Mouse (Mus musculus) retina, postnatal 1 day (tissue): ENCODE results near the gene Gde1.

ENCODE experiments used
- DNase-seq: peaks from one replicate; pipeline ENCODE4 v3.0.0-alpha.2; 2012

The Gde1 gene

DNA sequence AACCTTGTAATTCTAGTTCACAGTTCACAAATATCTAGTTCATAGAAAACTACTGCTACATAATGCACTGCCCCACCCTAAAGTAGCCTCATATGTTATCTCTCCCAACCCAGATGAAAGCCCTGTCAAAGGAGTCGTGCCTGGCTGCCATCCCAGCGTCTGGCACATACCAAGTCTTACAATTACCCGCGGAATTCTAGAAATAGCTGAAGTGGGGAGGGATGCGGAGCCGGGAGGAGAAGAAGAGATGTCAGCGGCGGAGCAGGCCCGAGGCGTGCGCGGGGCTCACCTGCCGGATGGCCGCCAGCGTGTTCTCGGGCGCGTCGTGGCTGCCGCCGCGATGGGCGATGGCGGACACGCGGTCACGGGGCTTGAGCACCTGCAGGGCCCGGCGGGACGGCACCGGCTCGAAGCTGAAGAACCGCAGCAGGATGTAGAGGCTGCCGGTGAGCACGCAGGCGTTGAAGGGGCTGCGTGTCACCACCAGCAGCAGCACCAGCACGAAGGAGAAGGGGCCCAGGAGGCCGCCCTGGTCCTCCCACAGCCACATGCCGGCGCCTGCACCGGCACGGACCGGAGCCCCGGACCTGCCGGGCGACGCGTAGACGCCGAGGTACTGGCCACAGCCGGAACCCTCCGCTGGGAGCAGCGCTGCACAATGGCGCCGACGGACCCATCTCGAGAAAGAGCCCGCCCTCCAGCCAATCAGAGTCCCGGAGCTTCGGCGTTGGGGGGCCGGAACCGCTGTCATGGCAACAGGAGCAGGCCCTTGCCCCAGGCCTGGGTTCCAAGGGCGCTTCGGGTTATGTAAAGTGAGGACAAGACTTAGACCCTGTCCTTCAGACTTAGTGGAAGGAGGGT lies at the start of gene Gde1:
Gde1 (minus strand) TSS at position 678 of the 861 bp plus-strand sequence.
- peak; percentile 95 for DNase-seq

DNA sequence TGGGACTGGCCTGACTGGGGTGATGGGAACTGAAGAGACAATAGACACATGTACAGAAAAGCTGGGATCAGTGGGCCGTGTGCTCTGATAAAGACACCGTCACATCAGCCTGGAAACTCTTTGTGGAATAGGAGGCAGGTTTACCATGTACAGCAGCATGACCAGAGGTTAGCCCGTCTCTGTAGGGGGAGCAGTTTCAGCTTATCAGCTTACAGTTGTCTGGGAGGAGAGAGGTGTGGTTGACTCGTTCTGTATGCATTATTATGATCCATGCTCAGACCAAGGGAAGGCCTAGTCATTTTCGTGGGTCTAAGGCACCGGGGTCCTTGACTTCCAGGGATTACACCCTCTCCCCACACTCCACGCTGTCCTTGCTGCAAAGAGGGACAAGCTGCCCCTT lies 46.0 kb upstream of the Gde1 start:
- DNase-seq = no peak

DNA sequence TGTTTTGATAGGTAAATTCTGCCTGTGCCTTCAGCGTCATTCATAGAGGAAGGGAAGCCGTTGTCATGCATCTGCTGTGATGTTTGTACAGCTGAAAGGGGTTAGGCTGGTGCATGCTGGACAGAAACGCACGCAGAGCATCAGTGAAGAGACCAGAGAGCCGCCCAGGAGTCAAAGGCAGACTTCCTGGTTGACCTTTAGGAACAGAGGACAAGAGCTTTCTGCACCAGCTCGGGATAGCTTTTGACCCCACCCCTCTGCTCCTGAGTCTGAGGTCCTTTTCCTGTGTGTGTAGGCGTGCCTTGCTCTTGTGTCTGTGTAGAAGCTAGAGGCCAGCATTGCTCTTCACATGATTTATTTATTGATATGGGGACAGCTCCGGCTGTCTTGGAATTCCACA lies 44.1 kb upstream of the Gde1 start:
- DNase-seq = no peak

DNA sequence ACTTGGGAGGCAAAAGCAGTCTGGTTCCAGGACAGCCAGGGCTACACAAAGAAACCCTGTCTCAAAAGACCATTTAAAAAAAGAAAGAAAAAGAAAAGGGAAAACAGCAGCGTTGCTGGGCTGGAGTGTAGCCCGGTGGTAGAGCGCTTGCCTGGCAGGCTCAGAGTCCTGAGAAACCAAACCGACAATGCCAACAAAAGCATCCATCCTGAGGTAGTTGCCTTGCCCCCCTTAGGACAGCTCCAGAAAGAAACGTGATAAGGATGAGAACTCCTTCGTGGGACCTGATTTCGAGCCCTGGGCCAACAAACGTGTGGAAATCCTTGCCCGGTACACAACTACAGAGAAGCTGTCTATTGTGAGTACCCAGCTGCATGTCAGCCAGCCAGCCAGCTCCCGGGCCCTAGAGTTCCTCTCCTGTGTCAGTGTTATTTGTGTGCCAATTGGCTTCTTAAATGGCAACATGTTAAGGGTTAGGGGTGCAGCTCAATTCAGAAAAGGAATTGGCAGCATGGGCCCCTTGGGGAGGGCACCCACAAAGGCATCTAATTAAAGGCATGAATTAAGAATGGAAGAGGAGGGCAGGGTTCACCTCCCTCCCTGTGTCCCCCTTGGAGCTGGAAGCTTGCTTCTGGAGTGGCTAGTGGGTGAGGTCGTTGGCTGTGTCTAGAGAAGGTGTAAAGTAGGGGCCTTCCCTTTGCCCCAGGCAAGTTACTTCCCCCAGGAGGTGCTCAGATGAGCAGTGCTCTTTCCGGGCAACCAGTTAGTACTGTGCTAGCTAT lies 42.5 kb upstream of the Gde1 start:
- no peak for DNase-seq

DNA sequence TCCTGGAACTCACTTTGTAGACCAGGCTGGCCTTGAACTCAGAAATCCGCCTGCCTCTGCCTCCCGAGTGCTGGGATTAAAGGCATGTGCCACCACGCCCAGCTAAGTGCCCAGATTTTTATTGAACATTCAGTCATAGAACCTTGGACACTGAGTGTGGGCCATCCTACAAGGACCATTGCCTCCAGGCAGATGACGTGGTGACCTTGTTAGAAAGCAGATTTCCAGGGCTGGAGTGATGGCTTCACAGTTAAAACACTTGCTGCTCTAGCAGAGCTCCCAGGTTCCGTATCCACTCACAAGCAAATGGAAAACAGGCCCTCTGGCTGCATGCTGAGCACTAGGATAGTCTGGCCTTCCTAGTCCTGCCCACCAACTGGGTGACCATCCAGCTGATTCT lies 39.2 kb upstream of the Gde1 start:
- no peak for DNase-seq

DNA sequence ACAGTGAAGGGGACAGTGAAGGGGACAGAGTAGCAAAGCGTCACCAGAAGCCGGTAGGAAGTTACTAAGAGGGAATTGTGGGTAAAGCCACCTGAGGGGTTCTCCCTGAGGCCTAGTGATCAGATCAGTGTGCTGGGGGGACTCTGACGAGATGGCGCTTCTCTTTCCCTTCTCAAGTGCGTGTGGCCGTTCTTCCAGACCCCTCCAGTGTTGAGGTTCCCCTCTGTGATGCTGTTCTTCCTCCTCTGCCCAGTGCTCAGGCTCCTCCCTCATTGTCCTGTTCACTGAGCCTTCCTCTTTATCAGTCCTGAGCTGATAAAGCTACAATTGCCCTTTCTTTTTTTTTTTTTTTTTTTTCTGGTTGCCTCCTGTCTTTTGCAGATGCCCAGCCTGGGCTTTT lies 36.7 kb upstream of the Gde1 start:
- no peak for DNase-seq

DNA sequence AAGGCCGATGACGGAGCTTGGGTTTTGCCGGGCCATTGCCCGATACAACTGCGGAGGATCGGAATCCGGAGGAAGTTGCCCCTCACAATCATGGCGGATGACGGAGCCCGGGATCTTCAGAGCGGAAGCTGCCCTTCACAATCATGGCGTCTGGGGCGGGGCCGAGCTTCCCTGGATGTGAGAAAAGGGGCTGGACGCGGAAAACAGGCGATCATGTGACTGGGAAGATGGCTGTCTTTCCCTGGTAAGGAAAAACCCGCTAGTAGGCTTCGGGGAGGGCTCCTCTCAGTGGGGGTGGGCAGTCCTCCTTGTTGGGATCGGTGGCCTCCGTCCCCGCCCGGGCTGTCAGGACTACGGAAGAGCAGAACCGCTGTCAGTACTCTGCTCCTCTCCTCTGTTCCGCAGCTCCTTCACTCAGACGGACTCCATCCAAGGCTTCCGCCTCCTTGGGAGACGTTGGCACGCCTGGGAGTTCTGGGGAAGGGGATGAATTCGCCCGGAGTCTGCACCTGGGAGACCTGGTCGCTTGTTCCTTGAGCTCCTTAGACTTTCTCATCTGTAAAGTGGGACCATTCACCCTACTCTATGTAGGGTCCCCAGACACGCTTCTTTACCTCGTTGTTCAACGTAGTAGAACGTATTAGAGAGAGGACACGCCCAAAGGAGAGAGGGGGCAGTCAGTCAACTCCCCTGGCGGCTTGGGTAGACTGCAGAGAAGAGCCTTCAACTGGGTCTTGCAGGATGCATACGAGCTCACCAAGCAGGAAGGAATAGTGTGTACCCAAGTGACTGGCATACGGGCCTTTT lies 35.2 kb upstream of the Gde1 start:
- peak; percentile 99 for DNase-seq

DNA sequence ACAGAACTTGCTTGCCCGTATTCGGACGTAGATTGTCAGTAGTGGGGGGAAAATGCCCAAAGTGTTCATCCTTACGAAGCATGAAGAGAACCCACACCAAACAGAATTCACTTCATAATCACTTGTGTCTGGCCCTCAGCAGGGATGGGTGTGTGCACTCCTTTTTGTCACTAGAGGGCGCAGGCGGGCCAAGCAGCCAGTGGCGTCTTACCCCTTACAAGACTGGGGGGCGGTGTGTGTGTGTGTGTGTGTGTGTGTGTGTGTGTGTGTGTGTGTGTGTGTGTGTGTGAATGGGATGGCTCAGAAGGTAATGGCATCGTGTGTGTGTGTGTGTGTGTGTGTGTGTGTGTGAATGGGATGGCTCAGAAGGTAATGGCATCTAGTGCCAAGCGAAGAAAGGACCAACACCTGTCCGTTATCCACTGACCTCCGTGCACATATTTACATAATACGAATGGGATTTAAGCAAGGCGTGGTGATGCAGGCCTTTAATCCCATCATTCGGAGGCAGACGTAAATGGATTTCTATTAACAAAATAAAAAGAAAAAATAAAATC lies 34.5 kb upstream of the Gde1 start, which contains the start of gene Vps35l:
Vps35l (plus strand) TSS at position 252 of the 557 bp plus-strand sequence.
- peak; percentile 92 for DNase-seq

DNA sequence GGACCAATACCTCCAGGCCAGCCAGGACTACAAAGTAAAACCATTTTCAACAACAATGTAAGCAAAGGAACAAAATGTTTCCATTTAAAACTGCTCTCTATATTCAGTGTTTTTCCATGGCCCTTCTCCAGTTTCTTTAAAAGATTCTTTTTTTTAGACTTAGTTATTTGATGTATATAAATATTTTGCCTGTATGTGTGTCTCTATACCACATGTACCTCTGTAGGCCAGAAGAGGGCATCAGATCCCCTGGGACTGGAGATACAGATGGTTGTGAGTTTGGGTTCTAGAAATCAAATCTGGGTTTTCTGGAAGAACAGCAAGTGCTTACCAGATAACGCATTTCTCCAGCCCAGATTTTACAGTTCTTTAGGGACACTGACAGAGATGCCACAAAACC lies 33.2 kb upstream of the Gde1 start:
- no peak for DNase-seq

DNA sequence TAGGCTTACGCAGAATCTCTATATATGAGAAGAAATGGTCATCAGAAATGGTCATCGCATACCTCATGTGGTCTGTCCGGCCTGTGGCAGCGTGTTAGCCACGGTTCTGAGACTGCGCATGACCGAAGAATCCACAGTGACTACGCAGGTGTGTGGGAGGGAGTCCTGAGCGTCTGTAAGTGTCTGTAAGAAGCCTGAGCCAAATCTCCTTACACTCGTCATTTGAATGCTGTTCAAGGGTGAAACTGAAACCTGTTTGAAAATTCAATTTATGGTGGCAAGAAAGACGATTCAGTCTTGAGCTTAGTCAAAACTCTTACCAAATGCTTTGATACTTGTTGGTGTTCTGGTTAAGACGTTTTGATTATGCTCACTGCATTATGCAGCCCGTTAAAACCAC lies 27.6 kb upstream of the Gde1 start:
- DNase-seq = no peak

DNA sequence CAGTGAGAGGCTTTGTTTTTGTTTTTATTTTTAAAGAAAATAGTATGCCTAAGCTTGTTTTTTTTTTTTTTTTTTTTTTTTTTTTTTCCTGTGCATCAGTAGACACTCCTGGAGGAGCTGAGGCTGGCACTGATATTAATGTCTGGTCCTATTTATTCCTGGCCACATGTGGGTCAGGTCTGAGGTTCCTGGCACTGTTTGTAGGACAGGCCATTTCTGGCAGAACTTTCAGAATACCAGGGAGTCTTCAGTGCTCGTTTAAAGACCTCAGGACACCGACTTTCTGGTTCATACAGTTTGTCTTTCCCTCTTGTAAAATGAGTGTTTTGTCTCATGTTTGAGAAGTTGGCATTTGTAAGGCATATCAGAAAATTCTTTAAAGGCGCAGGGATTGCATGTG lies 26.2 kb upstream of the Gde1 start:
- no peak for DNase-seq

DNA sequence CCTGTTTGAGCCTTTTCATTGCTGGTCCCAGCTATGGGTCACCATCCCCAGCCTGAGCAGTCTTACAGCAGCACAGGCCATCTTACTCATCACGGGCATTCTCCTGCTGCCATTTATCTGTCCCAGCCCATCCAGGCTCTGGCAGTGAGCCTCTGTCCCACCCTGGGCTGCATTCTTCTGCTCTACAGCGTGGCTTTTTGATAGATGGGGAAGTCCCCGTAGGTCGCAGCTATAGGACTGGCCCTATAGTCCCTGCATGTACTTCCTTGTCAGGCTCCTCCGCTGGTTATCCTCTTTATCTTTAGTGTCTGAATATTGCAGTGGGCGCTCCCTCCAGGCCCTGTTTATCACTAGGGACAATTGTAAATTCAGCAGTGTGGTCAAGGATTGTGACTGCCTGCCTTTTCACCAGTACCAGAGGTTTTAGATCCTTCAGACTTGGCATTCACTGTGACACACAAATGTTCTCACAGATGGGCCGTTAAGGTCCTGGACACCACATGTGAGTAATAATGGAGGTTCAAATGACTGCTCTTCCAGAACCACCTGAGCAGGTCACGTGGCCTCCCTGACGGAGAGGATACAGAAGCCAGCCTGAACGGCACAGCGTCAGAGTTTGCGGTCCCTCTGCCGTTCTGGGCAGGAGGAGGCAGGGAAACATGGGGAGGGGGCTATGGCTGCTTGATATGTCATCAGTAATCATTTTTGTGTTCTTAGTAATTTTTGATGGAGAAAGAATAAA lies 23.4 kb upstream of the Gde1 start:
- DNase-seq = no peak

DNA sequence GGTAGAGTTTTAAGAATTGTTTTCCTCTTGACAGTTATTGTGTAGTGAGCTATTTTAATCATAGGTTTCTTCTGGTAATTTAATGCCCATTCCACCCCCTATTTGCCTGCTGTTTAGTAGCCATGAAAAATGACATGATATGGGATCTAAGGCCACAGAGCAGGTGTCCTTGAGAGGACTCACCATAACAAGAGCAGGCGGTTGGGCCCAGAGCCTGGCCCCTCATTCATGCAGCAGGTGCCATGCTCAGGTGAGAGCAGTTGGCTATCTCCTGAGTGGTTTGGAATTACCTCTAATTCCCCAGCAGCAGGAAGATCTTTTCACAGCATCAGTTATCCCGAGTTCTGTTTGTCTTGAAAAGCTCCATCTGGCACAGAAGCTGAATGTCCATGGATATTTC lies 19.9 kb upstream of the Gde1 start:
- no peak for DNase-seq

DNA sequence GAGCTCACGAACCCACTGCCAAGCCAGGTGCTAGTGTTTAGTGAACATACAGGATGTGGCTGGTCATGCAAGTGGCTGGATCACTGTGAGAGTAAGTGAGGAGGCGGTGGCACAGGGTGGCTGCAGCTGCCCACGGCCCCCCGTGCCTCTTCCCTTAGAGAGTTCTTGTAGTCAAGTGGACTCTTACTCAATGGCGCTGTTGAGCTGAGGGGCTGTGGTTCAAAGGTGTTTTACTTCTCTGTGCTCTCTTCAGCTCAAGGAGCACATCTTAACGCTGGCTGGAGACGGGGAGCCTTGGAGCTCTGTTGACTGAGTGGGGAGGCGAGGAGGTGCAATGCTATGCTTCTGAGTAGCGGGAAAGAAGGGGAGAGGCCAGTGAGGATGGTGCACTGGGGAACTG lies 18.3 kb upstream of the Gde1 start:
- DNase-seq = no peak

DNA sequence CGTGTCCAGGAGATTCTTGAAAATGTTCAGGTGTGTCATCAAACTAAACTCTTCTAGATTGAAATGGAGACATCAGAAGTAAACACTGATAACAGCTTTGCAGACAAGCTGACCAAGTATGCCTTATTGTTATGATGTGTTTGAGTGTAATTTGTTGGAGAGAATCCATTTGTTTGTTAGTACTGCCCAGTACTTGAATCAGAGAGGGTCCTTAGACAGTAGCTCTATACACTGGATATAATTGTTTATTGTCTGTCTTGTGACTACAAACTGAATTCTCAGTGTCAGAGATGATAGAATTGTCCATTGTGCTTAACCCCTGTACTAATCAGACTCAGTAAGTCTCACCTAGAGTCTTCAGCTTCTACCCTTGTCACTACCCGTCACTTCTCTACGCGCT lies 12.5 kb upstream of the Gde1 start:
- DNase-seq = no peak

DNA sequence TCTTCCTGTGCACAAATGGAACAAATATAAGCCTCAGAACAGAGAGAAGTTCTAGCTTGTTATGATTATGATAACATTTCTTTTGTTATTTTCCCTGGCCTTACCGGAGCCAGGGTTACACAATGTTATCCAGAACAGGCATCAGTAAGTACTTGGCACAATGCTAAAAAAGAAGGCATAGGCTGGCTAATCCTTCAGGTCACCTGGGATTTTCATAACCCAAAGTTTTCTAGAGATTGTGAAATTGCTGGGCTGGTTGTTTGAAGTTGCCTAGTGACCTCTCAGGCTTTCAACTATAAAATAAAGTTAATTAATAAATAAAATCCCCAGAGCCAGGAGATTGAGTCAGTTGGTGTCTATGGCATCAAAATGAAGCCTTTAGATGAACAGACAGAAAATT lies 9.3 kb upstream of the Gde1 start:
- no peak for DNase-seq

DNA sequence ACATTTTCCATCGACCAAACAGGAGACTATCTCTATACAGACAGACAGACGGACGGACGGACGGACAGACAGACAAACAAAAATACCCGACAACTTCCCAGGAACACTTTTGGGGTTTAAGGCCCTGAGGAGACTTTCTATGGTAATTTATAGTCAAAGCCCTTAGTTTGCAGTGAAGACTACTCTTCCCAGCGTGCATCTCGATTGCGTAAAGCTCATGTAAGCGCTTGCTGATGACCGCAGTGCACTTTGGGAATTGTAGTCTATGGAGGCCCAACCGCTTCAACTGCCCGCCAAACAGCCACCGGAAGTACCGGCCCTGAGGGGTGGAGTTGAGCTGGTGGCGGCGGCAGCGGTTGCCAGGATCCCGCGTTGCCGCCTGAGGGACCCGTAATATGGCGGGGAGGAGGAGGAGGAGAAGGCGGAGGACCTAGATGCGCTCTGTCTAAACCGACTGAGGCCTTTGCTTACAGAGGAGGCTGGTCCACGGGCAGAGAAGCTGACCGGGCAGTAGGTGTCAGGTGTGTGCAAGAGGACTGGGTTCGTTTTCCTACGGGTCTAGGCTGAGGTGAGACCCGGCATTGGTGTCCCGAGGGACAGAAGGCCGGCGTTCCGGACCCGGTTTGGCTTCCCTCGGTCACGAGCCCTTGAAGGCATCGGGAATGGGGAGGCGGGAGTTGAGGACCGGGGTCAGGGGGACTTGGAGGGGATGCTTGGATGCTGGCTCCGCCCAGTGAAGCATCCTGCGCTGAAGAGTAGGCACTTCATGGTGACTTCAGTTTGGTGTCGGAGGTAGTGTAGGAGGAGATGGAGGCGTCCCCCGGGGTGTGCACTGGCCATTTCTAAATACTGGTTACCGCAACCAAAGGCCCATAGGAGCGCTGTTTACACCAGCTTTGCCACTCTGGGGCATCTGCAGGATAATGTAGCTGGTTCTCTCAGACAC lies 6.9 kb upstream of the Gde1 start, which contains the start of gene Ccp110:
Ccp110 (plus strand) TSS at position 325 of the 946 bp plus-strand sequence.
- peak; percentile 99 for DNase-seq

DNA sequence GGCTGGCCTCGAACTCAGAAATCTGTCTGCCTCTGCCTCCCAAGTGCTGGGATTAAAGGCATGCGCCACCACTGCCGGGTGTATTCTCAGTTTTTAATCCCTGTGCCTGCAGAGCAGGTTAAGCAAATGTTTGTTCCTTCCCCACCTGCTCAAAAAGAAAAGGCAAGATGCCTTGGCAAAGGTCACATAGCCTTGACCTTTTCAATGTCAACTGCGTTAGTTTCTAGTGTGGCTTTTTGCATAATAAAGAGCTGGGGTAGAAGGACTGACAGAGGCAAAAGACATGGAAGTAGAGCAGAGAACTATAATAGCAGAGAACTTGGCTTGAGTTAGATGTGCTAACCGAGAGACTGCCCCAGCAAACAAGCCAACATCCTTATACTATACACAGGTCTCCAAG lies 5.2 kb upstream of the Gde1 start:
- no peak for DNase-seq

DNA sequence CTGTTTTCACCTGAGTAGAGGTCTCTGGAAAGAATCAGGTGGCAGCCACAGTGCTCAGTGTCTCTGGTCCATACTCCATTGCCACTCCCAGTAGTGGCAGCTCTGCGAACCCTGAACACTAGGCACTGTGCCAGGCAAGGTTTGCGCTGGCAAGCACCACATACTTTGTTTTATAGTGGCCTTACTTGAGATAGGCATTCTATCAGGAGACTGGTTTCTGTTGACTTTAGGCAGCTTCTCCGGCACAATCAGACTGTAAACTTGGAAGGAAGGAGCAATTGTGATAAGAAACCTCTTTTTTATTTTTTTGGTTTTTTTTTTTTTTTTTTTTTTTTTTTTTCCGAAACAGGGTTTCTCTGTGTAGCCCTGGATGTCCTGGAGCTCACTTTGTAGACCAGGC lies 2.4 kb upstream of the Gde1 start:
- no peak for DNase-seq

DNA sequence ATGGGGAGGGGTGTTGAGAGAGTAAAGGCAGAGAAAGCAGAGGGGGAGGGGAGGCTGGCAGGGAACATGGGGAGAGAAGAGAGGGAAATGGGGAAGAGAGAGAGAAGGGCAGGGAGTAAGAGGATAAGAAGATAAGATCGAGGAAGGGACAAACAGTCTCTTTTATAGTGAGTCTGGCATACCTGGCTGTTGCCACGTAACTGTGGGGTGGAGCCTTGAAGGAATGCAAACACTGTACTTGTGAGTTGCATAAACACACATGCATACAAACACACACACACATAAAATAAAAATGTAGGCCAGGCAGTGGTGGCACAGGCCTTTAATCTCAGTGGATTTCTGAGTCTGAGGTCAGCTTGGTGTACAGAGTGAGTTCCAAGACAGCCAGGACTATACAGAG lies 1.6 kb upstream of the Gde1 start:
- DNase-seq = no peak

DNA sequence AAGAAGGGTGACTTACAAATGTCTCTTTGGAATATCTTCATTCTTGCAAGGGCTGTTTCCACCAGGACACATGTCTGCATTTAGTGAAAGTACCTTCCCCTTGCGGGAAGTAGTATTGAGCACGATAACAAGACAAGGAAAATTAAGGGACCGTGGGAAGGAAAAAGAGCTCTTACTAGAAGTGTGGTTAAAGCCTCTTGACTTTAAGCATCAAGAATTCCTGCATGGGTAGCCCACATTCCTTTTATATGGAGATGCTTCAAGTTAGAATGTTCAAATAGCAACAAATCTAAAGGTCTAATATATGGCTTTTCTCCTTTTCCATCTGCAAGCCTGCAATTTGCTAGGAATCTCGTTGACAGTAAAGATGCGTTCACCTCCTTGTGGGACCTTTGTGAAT lies 910 bp upstream of the Gde1 start:
- DNase-seq = no peak
